Mouse (Mus musculus) stomach, embryonic 15.5 days (tissue): ENCODE data around the gene Lmf2. TPM values are rescaled to one million over a fixed set of nuclear protein-coding genes. Genes with fewer than 3 reads are reported as not detected.
A peak's percentile ranks its signal among the peaks of the same experiment; 100 is the strongest.

ENCODE experiments used
- ATAC-seq: fragments of 200-750 bp; cut with Nextera tagmentation; 2 replicates; pipeline ENCODE4 v1.8.0; 2017; ENCODE audit warnings: low read depth, moderate number of reproducible peaks, moderate TSS enrichment; ENCODE audit not compliant: insufficient read depth, low FRiP score
- H3K27ac ChIP-seq: fragments of 300-500 bp; sonication (generic); 2 replicates; pipeline ENCODE4 v1.5.1; 2015; ENCODE audit warnings: mild to moderate bottlenecking, inconsistent platforms
- H3K27me3 ChIP-seq: fragments of 300-500 bp; sonication (generic); replicated peaks from 2 replicates; pipeline ENCODE4 v1.6.1; 2015; ENCODE audit warnings: inconsistent platforms
- H3K36me3 ChIP-seq: fragments of 300-500 bp; sonication (generic); 2 replicates; pipeline ENCODE4 v1.6.1; 2015; ENCODE audit warnings: inconsistent platforms
- H3K4me1 ChIP-seq: fragments of 300-500 bp; sonication (generic); 2 replicates; pipeline ENCODE4 v1.6.1; 2015; ENCODE audit warnings: inconsistent platforms
- H3K4me2 ChIP-seq: fragments of 300-500 bp; sonication (generic); 2 replicates; pipeline ENCODE4 v1.6.1; 2015; ENCODE audit warnings: mild to moderate bottlenecking, inconsistent platforms
- H3K4me3 ChIP-seq: fragments of 300-500 bp; sonication (generic); replicated peaks from 2 replicates; pipeline ENCODE4 v1.5.1; 2015; ENCODE audit warnings: inconsistent platforms
- H3K9ac ChIP-seq: fragments of 300-500 bp; sonication (generic); 2 replicates; pipeline ENCODE4 v1.6.1; 2015; ENCODE audit warnings: inconsistent platforms
- H3K9me3 ChIP-seq: fragments of 300-500 bp; sonication (generic); 2 replicates; pipeline ENCODE4 v1.6.1; 2016; ENCODE audit warnings: inconsistent platforms
- WGBS: fragments of 180-500 bp; shearing (Covaris S2); methylation state at CpG from one replicate; pipeline ENCODE4 v1.1.7; 2015; 5-methylcytosine and 5-hydroxymethylcytosine counted together
- polyA plus RNA-seq: library from polyadenylated mRNA; unstranded; fragments of >200 nt; fragmentation: Nextera tagmentation; extraction: Ambion mirVana; gene quantifications from 2 replicates; pipeline ENCODE4 v1.2.1, GENCODE M21; 2015

Gene Lmf2
- polyA plus RNA-seq, 1 experiment from 2014 or later = 57.3 TPM

GRCm38 (mm10) chr15:89377938-89378828, 22.7 kb upstream of the Lmf2 start:
- Histone ChIP-seq H3K36me3 (no peaks in the 10 kb centered on the region), H3K4me2 (peak overlapping the region; percentile 69), H3K9me3 (no peaks in the 10 kb centered on the region), H3K27me3 (peaks cover 42% of the 10 kb centered on the region), H3K27ac (no peak overlapping the region), H3K4me3 (peak overlapping the region; percentile 36), H3K4me1 (peaks cover 16% of the 10 kb centered on the region), H3K9ac (no peak overlapping the region)
- ATAC-seq = no peak
- WGBS = 15% methylated on average over 46 of the region's 46 CpGs

GRCm38 (mm10) chr15:89377362-89377761, 21.9 kb upstream of the Lmf2 start:
- H3K27me3 ChIP-seq = peaks cover 42% of the 10 kb centered on the region
- no peak for ATAC-seq
- peaks cover 23% of the 10 kb centered on the region for H3K4me1 ChIP-seq
- H3K27ac ChIP-seq = no peak overlapping the region
- H3K4me2 ChIP-seq = 0 out of 2 replicates have a peak overlapping the region, but pooled peaks have one; percentile 16
- H3K36me3 ChIP-seq = 0 out of 2 replicates have a peak, but pooled peaks cover 3% of the 10 kb centered on the region
- H3K4me3 ChIP-seq = no peak overlapping the region; the same call in 1 of the 2 replicates
- H3K9ac ChIP-seq = no peak overlapping the region
- 3% methylated on average over 18 of the region's 18 CpGs for WGBS
- no peaks in the 10 kb centered on the region for H3K9me3 ChIP-seq

- Histone ChIP-seq H3K9ac (no peak within 1 kb of the TSS), H3K4me1 (peaks cover 23% of the 10 kb centered on the region), H3K27ac (no peak within 1 kb of the TSS), H3K4me2 (0 out of 2 replicates have a peak within 1 kb of the TSS, but pooled peaks have one; percentile 16), H3K36me3 (peaks cover 7% of the 10 kb centered on the region; the same call in 1 of the 2 replicates), H3K27me3 (peaks cover 42% of the 10 kb centered on the region), H3K9me3 (no peaks in the 10 kb centered on the region), H3K4me3 (no peak within 1 kb of the TSS; the same call in 1 of the 2 replicates)
- no peak for ATAC-seq
- 23% methylated on average over 16 of the region's 16 CpGs for WGBS
These were observed 21.5 kb upstream of the Lmf2 start, which contains the start of gene Tymp for GRCm38 (mm10) chr15:89376957-89377356. Gene Tymp (minus strand): TSS chr15:89377039.

- Histone ChIP-seq H3K36me3 (peaks cover 15% of the 10 kb centered on the region), H3K9me3 (no peaks in the 10 kb centered on the region), H3K9ac (no peak overlapping the region), H3K27me3 (peaks cover 42% of the 10 kb centered on the region), H3K4me3 (no peak overlapping the region), H3K27ac (no peak overlapping the region), H3K4me2 (no peak overlapping the region), H3K4me1 (peaks cover 23% of the 10 kb centered on the region)
- WGBS = 78% methylated on average over 7 of the region's 7 CpGs
- ATAC-seq = no peak
These were observed 20.6 kb upstream of the Lmf2 start for GRCm38 (mm10) chr15:89376040-89376439.

- Histone ChIP-seq H3K4me2 (no peak overlapping the region), H3K36me3 (peaks cover 25% of the 10 kb centered on the region), H3K9me3 (no peaks in the 10 kb centered on the region), H3K27ac (no peak overlapping the region), H3K27me3 (peaks cover 38% of the 10 kb centered on the region), H3K4me1 (peaks cover 23% of the 10 kb centered on the region), H3K4me3 (no peak overlapping the region), H3K9ac (no peak overlapping the region)
- 91% methylated on average over 17 of the region's 17 CpGs for WGBS
- no peak for ATAC-seq
These were observed 19.5 kb upstream of the Lmf2 start for GRCm38 (mm10) chr15:89374801-89375534.

- Histone ChIP-seq H3K9me3 (no peaks in the 10 kb centered on the region), H3K9ac (peak overlapping the region; percentile 80; the same call in 1 of the 2 replicates), H3K27me3 (peaks cover 34% of the 10 kb centered on the region), H3K27ac (peak overlapping the region; percentile 94; the same call in 1 of the 2 replicates), H3K4me2 (peak overlapping the region; percentile 91), H3K36me3 (peaks cover 31% of the 10 kb centered on the region), H3K4me1 (peaks cover 21% of the 10 kb centered on the region), H3K4me3 (peak overlapping the region; percentile 83)
- ATAC-seq = peak; percentile 5; the same call in 1 of the 2 replicates
- WGBS = 50% methylated on average over 9 of the region's 9 CpGs
These were observed 18.9 kb upstream of the Lmf2 start for GRCm38 (mm10) chr15:89374340-89374739.

- Histone ChIP-seq H3K9ac (peak within 1 kb of the TSS; percentile 80), H3K4me2 (peak within 1 kb of the TSS; percentile 91), H3K4me1 (peaks cover 16% of the 10 kb centered on the region), H3K9me3 (no peaks in the 10 kb centered on the region), H3K27me3 (peaks cover 28% of the 10 kb centered on the region), H3K36me3 (peaks cover 36% of the 10 kb centered on the region), H3K27ac (peak within 1 kb of the TSS; percentile 94), H3K4me3 (peak within 1 kb of the TSS; percentile 83)
- ATAC-seq = peak; percentile 84
- 0% methylated on average over 42 of the region's 42 CpGs for WGBS
These were observed 18.3 kb upstream of the Lmf2 start, which contains the start of gene Sco2 for GRCm38 (mm10) chr15:89373762-89374248. Gene Sco2 (minus strand): TSS chr15:89373846.

GRCm38 (mm10) chr15:89373027-89373761, 17.7 kb upstream of the Lmf2 start:
- H3K4me2 ChIP-seq = peak overlapping the region; percentile 91
- H3K9me3 ChIP-seq = no peaks in the 10 kb centered on the region
- under 1% methylated on average over 35 of the region's 35 CpGs for WGBS
- H3K9ac ChIP-seq = peak overlapping the region; percentile 80
- peak; percentile 84 for ATAC-seq
- H3K4me1 ChIP-seq = peaks cover 12% of the 10 kb centered on the region
- peaks cover 42% of the 10 kb centered on the region for H3K36me3 ChIP-seq
- peak overlapping the region; percentile 94 for H3K27ac ChIP-seq
- H3K4me3 ChIP-seq = peak overlapping the region; percentile 83
- H3K27me3 ChIP-seq = peaks cover 22% of the 10 kb centered on the region

GRCm38 (mm10) chr15:89372536-89372935, 17.1 kb upstream of the Lmf2 start:
- no peak for ATAC-seq
- no peak overlapping the region for H3K9ac ChIP-seq
- H3K27me3 ChIP-seq = peaks cover 16% of the 10 kb centered on the region
- 79% methylated on average over 7 of the region's 7 CpGs for WGBS
- H3K4me1 ChIP-seq = peaks cover 12% of the 10 kb centered on the region
- peaks cover 49% of the 10 kb centered on the region for H3K36me3 ChIP-seq
- H3K9me3 ChIP-seq = no peaks in the 10 kb centered on the region
- peak overlapping the region; percentile 9; the same call in 1 of the 2 replicates for H3K27ac ChIP-seq
- peak overlapping the region; percentile 91; the same call in 1 of the 2 replicates for H3K4me2 ChIP-seq
- peak overlapping the region; percentile 83; the same call in 1 of the 2 replicates for H3K4me3 ChIP-seq

GRCm38 (mm10) chr15:89372068-89372467, 16.6 kb upstream of the Lmf2 start:
- ATAC-seq = no peak
- H3K9me3 ChIP-seq = no peaks in the 10 kb centered on the region
- 87% methylated on average over 13 of the region's 13 CpGs for WGBS
- peaks cover 52% of the 10 kb centered on the region for H3K36me3 ChIP-seq
- H3K9ac ChIP-seq = no peak overlapping the region
- no peak overlapping the region for H3K4me3 ChIP-seq
- no peak overlapping the region for H3K4me2 ChIP-seq
- H3K27ac ChIP-seq = peak overlapping the region; percentile 9; the same call in 1 of the 2 replicates
- H3K4me1 ChIP-seq = peaks cover 12% of the 10 kb centered on the region
- H3K27me3 ChIP-seq = peaks cover 11% of the 10 kb centered on the region; the same call in 1 of the 2 replicates

GRCm38 (mm10) chr15:89365141-89365551, 9.7 kb upstream of the Lmf2 start:
- no peak overlapping the region for H3K27ac ChIP-seq
- H3K9ac ChIP-seq = no peak overlapping the region
- H3K4me3 ChIP-seq = no peak overlapping the region
- H3K36me3 ChIP-seq = peaks cover 77% of the 10 kb centered on the region
- H3K4me1 ChIP-seq = no peaks in the 10 kb centered on the region
- no peak overlapping the region for H3K4me2 ChIP-seq
- no peak for ATAC-seq
- H3K27me3 ChIP-seq = no peaks in the 10 kb centered on the region
- H3K9me3 ChIP-seq = no peaks in the 10 kb centered on the region
- WGBS = 91% methylated on average over 4 of the region's 4 CpGs
